In genomic region chr1:72806044-72806584, GRCm38 (mm10) we compare ENCODE assay signal across 9 mouse cellular contexts. TPM values are rescaled to one million over a fixed set of nuclear protein-coding genes. Genes with fewer than 3 reads are reported as not detected.
DNase-seq lines count a peak whose midpoint lies in the region; ATAC-seq and TF ChIP-seq lines count a peak whose summit lies in the region.
"Had no signal": no experiment of that assay in that cellular context is flagged by ENCODE, and none has a peak within 500 bp of the region (broad histone marks: within the 10 kb centered on the region; RNA-seq: fewer than 3 reads in every experiment).

No protein-coding gene starts in this region.

- H3K27ac ChIP-seq in liver, embryonic 12.5 days, result no peak overlapping the region
- peak overlapping the region; percentile 5; the same call in 1 of the 2 replicates for H3K27ac ChIP-seq in forebrain, embryonic 16.5 days (ENCODE audit: low read length)
- no peak overlapping the region for H3K27ac ChIP-seq in liver, embryonic 15.5 days (replicated peaks)
- H3K27ac ChIP-seq in stomach, postnatal 0 days (replicated peaks), result no peak overlapping the region

- no peaks in the 10 kb centered on the region for H3K27me3 ChIP-seq in liver, embryonic 12.5 days (replicated peaks)
- H3K27me3 ChIP-seq in forebrain, embryonic 16.5 days (replicated peaks; ENCODE audit: control insufficient read depth, insufficient read depth, low read length), result no peaks in the 10 kb centered on the region
- no peaks in the 10 kb centered on the region for H3K27me3 ChIP-seq in liver, embryonic 15.5 days
- H3K27me3 ChIP-seq in stomach, postnatal 0 days (ENCODE audit: control insufficient read depth, insufficient read depth, low read length), result no peaks in the 10 kb centered on the region

- no peaks in the 10 kb centered on the region for H3K36me3 ChIP-seq in liver, embryonic 12.5 days
- no peaks in the 10 kb centered on the region for H3K36me3 ChIP-seq in forebrain, embryonic 16.5 days (ENCODE audit: control insufficient read depth, insufficient read depth)
- H3K36me3 ChIP-seq in liver, embryonic 15.5 days (replicated peaks), result no peaks in the 10 kb centered on the region
- H3K36me3 ChIP-seq in stomach, postnatal 0 days (ENCODE audit: control insufficient read depth, insufficient read depth, low read length), result no peaks in the 10 kb centered on the region

- H3K4me3 ChIP-seq in liver, embryonic 12.5 days, result no peak overlapping the region
- H3K4me3 ChIP-seq in forebrain, embryonic 16.5 days (replicated peaks; ENCODE audit: low read length), result no peak overlapping the region
- no peak overlapping the region for H3K4me3 ChIP-seq in liver, embryonic 15.5 days (replicated peaks)
- H3K4me3 ChIP-seq in stomach, postnatal 0 days (ENCODE audit: low read depth, low read length), result no peak overlapping the region

- 0 out of 2 replicates have a peak, but pooled peaks cover 3% of the 10 kb centered on the region for H3K4me1 ChIP-seq in liver, embryonic 12.5 days
- H3K4me1 ChIP-seq in forebrain, embryonic 16.5 days (replicated peaks; ENCODE audit: control insufficient read depth, insufficient read depth, low read length), result peaks cover 18% of the 10 kb centered on the region
- H3K4me1 ChIP-seq in liver, embryonic 15.5 days (replicated peaks), result no peaks in the 10 kb centered on the region
- H3K4me1 ChIP-seq in stomach, postnatal 0 days (replicated peaks; ENCODE audit: control insufficient read depth, insufficient read depth), result no peaks in the 10 kb centered on the region

- no peak overlapping the region for H3K4me2 ChIP-seq in liver, embryonic 12.5 days
- no peak overlapping the region for H3K4me2 ChIP-seq in forebrain, embryonic 16.5 days (ENCODE audit: low read length)
- H3K4me2 ChIP-seq in liver, embryonic 15.5 days, result no peak overlapping the region
- H3K4me2 ChIP-seq in stomach, postnatal 0 days (replicated peaks; ENCODE audit: low read depth), result no peak overlapping the region

- no peak for TF ChIP-seq CTCF in stomach, postnatal 0 days (IDR thresholded peaks at IDR 0.05; ENCODE audit: low read depth)

- H3K9ac ChIP-seq in liver, embryonic 12.5 days, result no peak overlapping the region
- no peak overlapping the region for H3K9ac ChIP-seq in forebrain, embryonic 16.5 days (replicated peaks; ENCODE audit: low read depth, low read length)
- no peak overlapping the region for H3K9ac ChIP-seq in liver, embryonic 15.5 days
- H3K9ac ChIP-seq in stomach, postnatal 0 days (ENCODE audit: low read length), result no peak overlapping the region

- intact Hi-C loops in heart, postnatal 14 days (cut with DNase I), result no loop called here

- ATAC-seq in liver, embryonic 12.5 days, result no peak
- peak; percentile 74 for ATAC-seq in forebrain, embryonic 16.5 days
- ATAC-seq in liver, embryonic 15.5 days (ENCODE audit: insufficient read depth), result 0 out of 2 replicates have a peak, but pooled peaks have one; percentile 15
- no peak for ATAC-seq in stomach, postnatal 0 days (ENCODE audit: low FRiP score, low TSS enrichment)
- no peak for ATAC-seq in CD4-positive, CD25-positive, alpha-beta regulatory T cell, adult 4 months

- TF ChIP-seq EP300 in stomach, postnatal 0 days (optimal IDR thresholded peaks at IDR 0.05), result no peak

- no peaks in the 10 kb centered on the region for H3K9me3 ChIP-seq in liver, embryonic 12.5 days (replicated peaks)
- H3K9me3 ChIP-seq in forebrain, embryonic 16.5 days (ENCODE audit: control insufficient read depth, low read length), result peaks cover 4% of the 10 kb centered on the region; the same call in 1 of the 2 replicates
- H3K9me3 ChIP-seq in liver, embryonic 15.5 days (replicated peaks), result no peaks in the 10 kb centered on the region
- no peaks in the 10 kb centered on the region for H3K9me3 ChIP-seq in stomach, postnatal 0 days (ENCODE audit: control insufficient read depth, low read length)

- WGBS in liver, embryonic 12.5 days (ENCODE audit: insufficient replicate concordance), result 29% methylated on average over 11 of the region's 11 CpGs
- WGBS in forebrain, embryonic 16.5 days, result 4% methylated on average over 11 of the region's 11 CpGs
- WGBS in liver, embryonic 15.5 days (ENCODE audit: insufficient replicate concordance), result 36% methylated on average over 11 of the region's 11 CpGs
- WGBS in stomach, postnatal 0 days, result 24% methylated on average over 11 of the region's 11 CpGs

- peak; percentile 22 for DNase-seq in liver
- DNase-seq in stomach, postnatal 0 days (ENCODE audit: low spot score), result peak; percentile 29
- DNase-seq in heart, postnatal 14 days, result no peak
- DNase-seq in right cerebral cortex, postnatal 10 days (ENCODE audit: low spot score in 2 of 2), result no peak
- DNase-seq: kidney, postnatal 14 days had no signal

RNA-seq across cellular contexts. Expression of gene Igfbp2, which starts 18.2 kb away (rescaled TPM):
- 12.4 and 14.3 TPM in 2 replicates for polyA plus RNA-seq in liver, embryonic 12.5 days (2016; fragmentation: Nextera tagmentation; extraction: Ambion mirVana)
- polyA plus RNA-seq in forebrain, embryonic 16.5 days (2015; fragmentation: Nextera tagmentation; extraction: Ambion mirVana), result 279 and 331 TPM in 2 replicates
- polyA plus RNA-seq in liver, embryonic 15.5 days (2015; fragmentation: Nextera tagmentation; extraction: Ambion mirVana), result 8.7 and 16.4 TPM in 2 replicates
- 304 and 499 TPM in 2 replicates for polyA plus RNA-seq in stomach, postnatal 0 days (2015; fragmentation: Nextera tagmentation; extraction: Ambion mirVana)
- total RNA-seq in heart, postnatal 14 days (2021), result 1 to 10 TPM; 1.1 to 1.3 TPM
- not detected for polyA plus RNA-seq in CD4-positive, CD25-positive, alpha-beta regulatory T cell, adult 4 months (2017; shearing (Covaris generic))

Comparison
In these comparisons a context has a peak if more than half of its experiments do, and no peak if none do; other contexts are left out.
1. ATAC-seq: peak in forebrain, embryonic 16.5 days (single experiment) and liver, embryonic 15.5 days (single experiment); none in liver, embryonic 12.5 days (single experiment), stomach, postnatal 0 days (single experiment) and CD4-positive, CD25-positive, alpha-beta regulatory T cell, adult 4 months (single experiment).
2. DNase-seq: peak in liver (single experiment) and stomach, postnatal 0 days (single experiment); none in heart, postnatal 14 days (0 of 2) and right cerebral cortex, postnatal 10 days (0 of 2).
3. RNA of gene Igfbp2, which starts 18.2 kb away (polyA plus RNA-seq): 304 to 499 TPM in stomach, postnatal 0 days and 279 to 331 TPM in forebrain, embryonic 16.5 days; 12.4 to 14.3 TPM in liver, embryonic 12.5 days, 8.7 to 16.4 TPM in liver, embryonic 15.5 days and not detected in CD4-positive, CD25-positive, alpha-beta regulatory T cell, adult 4 months; every median in the first group is over 10 times any median in the second.